Mouse (Mus musculus): ENCODE results near the gene Plekhh1.
A peak's percentile ranks its signal among the peaks of the same experiment; 100 is the strongest.
"Not testable (repeated sequence)": the region's sequence is repeated elsewhere in the genome, so short reads cannot be mapped to it uniquely, and the experiment has no call there.

Plekhh1 gene

GRCm38 (mm10) chr12:79027526-79027925 is 1.4 kb upstream of the Plekhh1 start:
- DNase-seq (ENCODE audit: low read depth, low spot score) = not testable (repeated sequence)

GRCm38 (mm10) chr12:79034331-79034730 is 5.4 kb downstream of the Plekhh1 start:
- no peak for DNase-seq (ENCODE audit: low read depth, low spot score)

- no peak for DNase-seq (ENCODE audit: low read depth, low spot score)
These were observed 6.4 kb downstream of the Plekhh1 start for GRCm38 (mm10) chr12:79035349-79035748.

- no peak for DNase-seq (ENCODE audit: low read depth, low spot score)
These were observed 10.7 kb downstream of the Plekhh1 start for GRCm38 (mm10) chr12:79039708-79040107.

- no peak for DNase-seq (ENCODE audit: low read depth, low spot score)
These were observed 11.4 kb downstream of the Plekhh1 start for GRCm38 (mm10) chr12:79040201-79040827.

GRCm38 (mm10) chr12:79041436-79041835 is 12.5 kb downstream of the Plekhh1 start:
- DNase-seq (ENCODE audit: low read depth, low spot score) = no peak

- peak; percentile 12 for DNase-seq (ENCODE audit: low read depth, low spot score)
These were observed 15.7 kb downstream of the Plekhh1 start for GRCm38 (mm10) chr12:79044668-79045067.

- no peak for DNase-seq (ENCODE audit: low read depth, low spot score)
These were observed 17.2 kb downstream of the Plekhh1 start for GRCm38 (mm10) chr12:79046171-79046570.

- DNase-seq (ENCODE audit: low read depth, low spot score) = no peak
These were observed 18.2 kb downstream of the Plekhh1 start for GRCm38 (mm10) chr12:79047203-79047602.

GRCm38 (mm10) chr12:79048898-79049297 is 19.9 kb downstream of the Plekhh1 start:
- no peak for DNase-seq (ENCODE audit: low read depth, low spot score)

GRCm38 (mm10) chr12:79049807-79050206 is 20.8 kb downstream of the Plekhh1 start:
- DNase-seq (ENCODE audit: low read depth, low spot score) = no peak

- no peak for DNase-seq (ENCODE audit: low read depth, low spot score)
These were observed 21.7 kb downstream of the Plekhh1 start for GRCm38 (mm10) chr12:79050545-79051212.

GRCm38 (mm10) chr12:79052073-79052472 is 23.1 kb downstream of the Plekhh1 start:
- DNase-seq (ENCODE audit: low read depth, low spot score) = no peak

GRCm38 (mm10) chr12:79055276-79055675 is 26.3 kb downstream of the Plekhh1 start:
- no peak for DNase-seq (ENCODE audit: low read depth, low spot score)

- DNase-seq (ENCODE audit: low read depth, low spot score) = peak; percentile 4
These were observed 30.6 kb downstream of the Plekhh1 start for GRCm38 (mm10) chr12:79059573-79059972.

- DNase-seq (ENCODE audit: low read depth, low spot score) = no peak
These were observed 31.2 kb downstream of the Plekhh1 start for GRCm38 (mm10) chr12:79060134-79060533.

GRCm38 (mm10) chr12:79060766-79061652 is 32.0 kb downstream of the Plekhh1 start:
- no peak for DNase-seq (ENCODE audit: low read depth, low spot score)

GRCm38 (mm10) chr12:79064451-79064850 is 35.5 kb downstream of the Plekhh1 start:
- no peak for DNase-seq (ENCODE audit: low read depth, low spot score)

GRCm38 (mm10) chr12:79066431-79066830 is 37.5 kb downstream of the Plekhh1 start:
- no peak for DNase-seq (ENCODE audit: low read depth, low spot score)

GRCm38 (mm10) chr12:79067526-79067925 is 38.6 kb downstream of the Plekhh1 start:
- no peak for DNase-seq (ENCODE audit: low read depth, low spot score)

- DNase-seq (ENCODE audit: low read depth, low spot score) = no peak
These were observed 39.3 kb downstream of the Plekhh1 start for GRCm38 (mm10) chr12:79068306-79068705.

- DNase-seq (ENCODE audit: low read depth, low spot score) = no peak
These were observed 40.2 kb downstream of the Plekhh1 start for GRCm38 (mm10) chr12:79069187-79069608.
